Mouse (Mus musculus) limb, embryonic 12.5 days (tissue): ENCODE results near the gene Gm16181. TPM values are rescaled to one million over a fixed set of nuclear protein-coding genes. Genes with fewer than 3 reads are reported as not detected.

Experiments
- ATAC-seq: fragments of 200-750 bp; cut with Nextera tagmentation; 2 replicates; pipeline ENCODE4 v1.8.0; 2017; ENCODE audit warnings: low read depth, moderate TSS enrichment; ENCODE audit not compliant: insufficient number of reproducible peaks, insufficient read depth, low FRiP score, low TSS enrichment
- H3K27ac ChIP-seq: fragments of 300-500 bp; sonication (generic); 2 replicates; pipeline ENCODE4 v1.5.1; 2016; ENCODE audit warnings: mild to moderate bottlenecking, moderate library complexity
- H3K27me3 ChIP-seq: fragments of 300-500 bp; sonication (generic); 2 replicates; pipeline ENCODE4 v1.6.1; 2016; ENCODE audit warnings: mild to moderate bottlenecking, moderate library complexity
- H3K36me3 ChIP-seq: fragments of 300-500 bp; sonication (generic); 2 replicates; pipeline ENCODE4 v1.6.1; 2016; ENCODE audit warnings: mild to moderate bottlenecking, moderate library complexity
- H3K4me1 ChIP-seq: fragments of 300-500 bp; sonication (generic); replicated peaks from 2 replicates; pipeline ENCODE4 v1.6.1; 2016
- H3K4me2 ChIP-seq: fragments of 300-500 bp; sonication (generic); 2 replicates; pipeline ENCODE4 v1.6.1; 2016; ENCODE audit warnings: mild to moderate bottlenecking, moderate library complexity
- H3K4me3 ChIP-seq: fragments of 300-500 bp; sonication (generic); replicated peaks from 2 replicates; pipeline ENCODE4 v1.5.1; 2016; ENCODE audit warnings: mild to moderate bottlenecking
- H3K9ac ChIP-seq: fragments of 300-500 bp; sonication (generic); replicated peaks from 2 replicates; pipeline ENCODE4 v1.6.1; 2016; ENCODE audit warnings: mild to moderate bottlenecking, moderate library complexity
- H3K9me3 ChIP-seq: fragments of 300-500 bp; sonication (generic); 2 replicates; pipeline ENCODE4 v1.6.1; 2016; ENCODE audit warnings: mild to moderate bottlenecking, moderate library complexity
- WGBS: fragments of 180-500 bp; shearing (Covaris S2); methylation state at CpG from one replicate; pipeline ENCODE4 v1.1.7; 2016; 5-methylcytosine and 5-hydroxymethylcytosine counted together
- microRNA-seq: library from miRNA; unstranded; fragments of <30 nt; microRNA quantifications from one replicate; pipeline ENCODE4, GENCODE M21; 2017
- polyA plus RNA-seq: library from polyadenylated mRNA; unstranded; fragments of >200 nt; fragmentation: Nextera tagmentation; extraction: Ambion mirVana; gene quantifications from 2 replicates; pipeline ENCODE4 v1.2.1, GENCODE M21; 2016

Gm16181 gene
- polyA plus RNA-seq, 1 experiment from 2014 or later = 1.1 TPM

DNA sequence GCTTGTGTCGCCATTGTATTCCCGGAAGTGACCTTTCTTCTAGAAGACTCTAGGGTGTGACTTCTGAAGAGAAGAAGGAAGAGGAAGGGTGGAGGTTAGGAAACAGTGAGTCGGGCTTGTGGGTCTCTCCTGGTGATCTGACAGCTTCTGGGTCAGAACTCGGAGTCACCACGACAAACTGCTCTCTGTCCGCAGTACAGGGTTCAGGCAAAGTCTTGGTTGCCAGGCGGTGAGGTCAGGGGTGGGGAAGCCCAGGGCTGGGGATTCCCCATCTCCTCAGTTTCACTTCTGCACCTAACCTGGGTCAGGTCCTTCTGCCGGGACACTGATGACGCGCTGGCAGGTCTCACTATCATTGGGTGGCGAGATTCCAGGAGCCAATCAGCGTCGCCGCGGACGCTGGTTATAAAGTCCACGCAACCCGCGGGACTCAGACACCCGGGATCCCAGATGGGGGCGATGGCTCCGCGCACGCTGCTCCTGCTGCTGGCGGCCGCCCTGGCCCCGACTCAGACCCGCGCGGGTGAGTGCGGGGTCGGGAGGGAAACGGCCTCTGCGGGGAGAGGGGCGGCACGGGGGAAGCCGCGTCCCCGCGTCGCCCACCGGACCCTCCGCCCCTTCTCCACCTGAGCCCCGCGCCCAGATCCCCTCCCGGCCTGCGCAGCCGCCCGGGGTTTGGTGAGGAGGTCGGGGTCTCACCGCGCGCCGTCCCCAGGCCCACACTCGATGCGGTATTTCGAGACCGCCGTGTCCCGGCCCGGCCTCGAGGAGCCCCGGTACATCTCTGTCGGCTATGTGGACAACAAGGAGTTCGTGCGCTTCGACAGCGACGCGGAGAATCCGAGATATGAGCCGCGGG, 42.3 kb downstream of the Gm16181 start, which contains the start of gene H2-D1:
TSS of gene H2-D1 (plus strand) at position 67 of the 859 bp plus-strand sequence.
- ATAC-seq = peak; percentile 89
- Histone ChIP-seq H3K4me3 (peak within 1 kb of the TSS; percentile 69), H3K4me2 (peak within 1 kb of the TSS; percentile 97), H3K27me3 (peaks cover 78% of the 10 kb centered on the region), H3K36me3 (no peaks in the 10 kb centered on the region), H3K27ac (no peak within 1 kb of the TSS), H3K4me1 (peaks cover 6% of the 10 kb centered on the region), H3K9ac (peak within 1 kb of the TSS; percentile 56; the same call in 1 of the 2 replicates), H3K9me3 (no peaks in the 10 kb centered on the region)
- WGBS = 1% methylated on average over 73 of the region's 73 CpGs

DNA sequence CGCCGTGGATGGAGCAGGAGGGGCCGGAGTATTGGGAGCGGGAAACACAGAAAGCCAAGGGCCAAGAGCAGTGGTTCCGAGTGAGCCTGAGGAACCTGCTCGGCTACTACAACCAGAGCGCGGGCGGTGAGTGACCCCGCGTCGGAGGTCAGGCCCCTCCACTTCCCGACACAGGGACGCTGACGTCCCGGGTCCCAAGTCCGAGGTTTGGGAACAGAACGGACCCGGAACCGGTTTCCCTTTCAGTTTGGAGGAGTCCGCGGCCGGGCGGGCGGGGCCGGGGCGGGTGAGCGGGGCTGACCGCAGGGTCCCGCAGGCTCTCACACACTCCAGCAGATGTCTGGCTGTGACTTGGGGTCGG, 42.9 kb downstream of the Gm16181 start:
- Histone ChIP-seq H3K4me2 (peak overlapping the region; percentile 97), H3K9ac (peak overlapping the region; percentile 56; the same call in 1 of the 2 replicates), H3K27me3 (peaks cover 78% of the 10 kb centered on the region), H3K4me1 (peaks cover 6% of the 10 kb centered on the region), H3K9me3 (no peaks in the 10 kb centered on the region), H3K4me3 (peak overlapping the region; percentile 69), H3K36me3 (no peaks in the 10 kb centered on the region), H3K27ac (no peak overlapping the region)
- no peak for ATAC-seq
- WGBS = 2% methylated on average over 31 of the region's 31 CpGs

DNA sequence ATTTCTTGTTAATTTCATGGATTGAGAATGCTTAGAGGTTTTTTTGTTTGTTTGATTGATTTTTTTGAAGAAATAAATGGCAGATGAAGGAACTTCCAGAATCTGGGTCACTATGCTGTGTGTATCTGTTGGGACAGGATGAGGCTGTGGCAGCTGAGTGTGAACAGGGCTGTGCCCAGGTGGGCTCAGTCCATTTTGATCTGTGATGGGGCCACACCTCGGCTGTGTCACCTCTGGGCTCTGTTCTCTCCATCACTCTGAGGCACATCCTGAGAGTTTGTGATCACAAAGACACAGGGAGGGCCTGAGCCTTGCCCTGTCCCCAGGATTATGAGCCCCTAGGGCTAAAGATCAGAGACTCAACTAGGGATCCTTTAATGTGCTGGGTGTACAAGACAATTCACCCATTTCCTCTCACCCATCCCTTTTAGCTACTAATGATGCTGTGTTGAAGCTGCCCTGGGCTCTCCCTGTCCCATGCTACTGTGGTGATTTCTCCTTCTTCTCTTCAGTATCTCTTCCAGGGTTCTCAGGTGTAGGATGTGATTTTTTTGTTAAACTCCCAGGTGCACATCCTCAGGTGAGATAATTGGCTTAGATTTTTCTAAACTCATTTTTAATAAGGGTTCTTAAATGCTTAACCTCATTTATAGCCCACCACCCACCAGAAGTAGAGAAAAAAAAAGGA, 46.9 kb downstream of the Gm16181 start:
- Histone ChIP-seq H3K9ac (no peak overlapping the region), H3K9me3 (no peaks in the 10 kb centered on the region), H3K4me1 (peaks cover 6% of the 10 kb centered on the region), H3K27me3 (peaks cover 42% of the 10 kb centered on the region), H3K4me3 (no peak overlapping the region), H3K36me3 (no peaks in the 10 kb centered on the region), H3K27ac (no peak overlapping the region), H3K4me2 (no peak overlapping the region)
- 58% methylated on average over 1 of the region's 1 CpGs for WGBS
- ATAC-seq = no peak

DNA sequence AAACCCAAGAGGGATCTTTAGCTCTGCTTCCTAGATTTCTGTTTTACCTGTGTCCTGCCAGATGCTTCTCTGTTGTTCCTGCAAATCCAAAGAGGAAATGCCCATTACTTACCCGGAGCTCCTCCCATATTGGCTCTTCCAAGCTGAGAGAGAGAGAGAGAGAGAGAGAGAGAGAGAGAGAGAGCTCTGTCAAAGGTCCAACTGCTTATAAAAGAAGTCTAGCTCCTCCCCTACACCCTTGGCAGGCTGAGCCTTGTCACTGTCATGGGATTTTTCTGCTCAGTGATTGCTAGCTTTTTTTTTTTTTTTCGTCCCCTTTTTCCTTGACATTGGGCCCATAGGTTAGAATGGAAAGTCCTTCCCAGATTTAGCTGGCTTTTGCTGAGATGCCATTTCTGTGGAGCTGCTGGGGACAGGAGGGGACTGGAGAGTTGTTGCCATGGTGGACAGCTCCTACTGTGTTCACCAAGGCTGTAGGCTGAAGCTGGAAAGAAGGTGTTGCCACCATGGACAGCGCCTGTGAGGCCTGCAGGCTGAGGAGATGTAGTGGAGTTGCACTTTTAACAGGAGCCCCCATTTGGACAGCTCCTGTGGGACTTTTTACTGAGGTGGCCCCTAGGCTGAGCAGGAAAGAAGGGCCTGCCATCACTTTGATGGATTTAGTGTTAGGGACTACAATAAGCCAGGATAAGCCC, 49.2 kb downstream of the Gm16181 start:
- no peak overlapping the region for H3K4me3 ChIP-seq
- 25% methylated on average over 3 of the region's 3 CpGs for WGBS
- peak; percentile 56; the same call in 1 of the 2 replicates for ATAC-seq
- no peak overlapping the region for H3K4me2 ChIP-seq
- no peak overlapping the region for H3K27ac ChIP-seq
- H3K36me3 ChIP-seq = no peaks in the 10 kb centered on the region
- H3K9me3 ChIP-seq = no peaks in the 10 kb centered on the region
- no peaks in the 10 kb centered on the region for H3K4me1 ChIP-seq
- H3K9ac ChIP-seq = no peak overlapping the region
- H3K27me3 ChIP-seq = peaks cover 20% of the 10 kb centered on the region

DNA sequence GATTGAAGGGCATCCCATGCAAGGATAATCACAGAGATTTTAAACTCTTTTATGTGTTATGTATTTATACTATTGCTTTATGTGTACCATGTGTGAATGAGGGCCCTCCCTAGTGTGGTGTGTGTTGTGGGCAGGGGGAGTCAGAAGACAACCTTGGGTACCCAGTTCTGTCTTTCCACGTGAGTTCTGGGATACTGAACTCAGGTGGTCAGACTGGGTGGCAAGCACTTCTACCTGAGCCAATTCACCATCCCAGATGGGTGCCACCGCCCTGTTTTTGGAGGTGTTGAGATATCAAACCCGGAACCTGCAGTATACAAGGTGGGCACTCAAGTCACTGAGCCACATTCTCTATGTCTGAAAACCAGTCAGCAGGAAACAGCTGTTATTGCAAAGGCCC, 51.6 kb downstream of the Gm16181 start:
- peaks cover 25% of the 10 kb centered on the region for H3K27me3 ChIP-seq
- no peaks in the 10 kb centered on the region for H3K9me3 ChIP-seq
- no peaks in the 10 kb centered on the region for H3K36me3 ChIP-seq
- no peak for ATAC-seq
- H3K4me3 ChIP-seq = no peak overlapping the region
- 64% methylated on average over 3 of the region's 3 CpGs for WGBS
- H3K9ac ChIP-seq = no peak overlapping the region
- H3K4me2 ChIP-seq = no peak overlapping the region
- H3K4me1 ChIP-seq = no peaks in the 10 kb centered on the region
- no peak overlapping the region for H3K27ac ChIP-seq

Small RNAs within 50 kb of the gene (microRNA-seq; reads per million reads assigned to microRNA genes)
- gene Mir6973a (not detected), gene Mir6974 (not detected), gene Mir6975 (1.9 reads per million), gene Mir8094 (not detected)

Other genes with a start within 250 kb of the Gm16181 start
- 1.9 and 2.0 TPM in 2 replicates for gene Hspa1a, start 248.7 kb upstream of the Gm16181 start, polyA plus RNA-seq
- 1.0 and 1.1 TPM in 2 replicates for gene Hspa1l, start 248.1 kb upstream of the Gm16181 start, polyA plus RNA-seq
- 222 and 234 TPM in 2 replicates for gene Lsm2, start 239.0 kb upstream of the Gm16181 start, polyA plus RNA-seq
- 169 and 171 TPM in 2 replicates for gene Vars, start 219.8 kb upstream of the Gm16181 start, polyA plus RNA-seq
- gene Vwa7, start 204.3 kb upstream of the Gm16181 start, polyA plus RNA-seq = 0.10 and 0.13 TPM in 2 replicates
- 3.2 and 3.3 TPM in 2 replicates for gene Sapcd1, start 192.8 kb upstream of the Gm16181 start, polyA plus RNA-seq
- 2.9 and 3.4 TPM in 2 replicates for gene Msh5, start 174.1 kb upstream of the Gm16181 start, polyA plus RNA-seq
- 194 and 195 TPM in 2 replicates for gene Clic1, start 170.9 kb upstream of the Gm16181 start, polyA plus RNA-seq
- 489 and 492 TPM in 2 replicates for gene Ddah2, start 161.8 kb upstream of the Gm16181 start, polyA plus RNA-seq
- not detected in 2 replicates for gene Ly6g6c, start 155.4 kb upstream of the Gm16181 start, polyA plus RNA-seq
- gene Mpig6b, start 154.7 kb upstream of the Gm16181 start, polyA plus RNA-seq = 0.68 and 0.76 TPM in 2 replicates
- 1.3 and 2.5 TPM in 2 replicates for gene Ly6g6e, start 143.9 kb upstream of the Gm16181 start, polyA plus RNA-seq
- gene Ly6g6d, start 142.8 kb upstream of the Gm16181 start, polyA plus RNA-seq = 0.68 and 1.0 TPM in 2 replicates
- gene Ly6g6f, start 135.2 kb upstream of the Gm16181 start, polyA plus RNA-seq = 0.44 and 0.66 TPM in 2 replicates
- gene Abhd16a, start 131.6 kb upstream of the Gm16181 start, polyA plus RNA-seq = 74.5 and 75.3 TPM in 2 replicates
- not detected in 2 replicates for gene Ly6g5c, start 112.6 kb upstream of the Gm16181 start, polyA plus RNA-seq
- 1.1 and 1.3 TPM in 2 replicates for gene Ly6g5b, start 105.4 kb upstream of the Gm16181 start, polyA plus RNA-seq
- 22.4 and 23.7 TPM in 2 replicates for gene Gpank1, start 99.4 kb upstream of the Gm16181 start, polyA plus RNA-seq
- gene Csnk2b, start 98.8 kb upstream of the Gm16181 start, polyA plus RNA-seq = 266 and 270 TPM in 2 replicates
- gene D17H6S53E, start 94.5 kb upstream of the Gm16181 start, polyA plus RNA-seq = 7.1 and 10.1 TPM in 2 replicates
- gene Apom, start 88.8 kb upstream of the Gm16181 start, polyA plus RNA-seq = 0.61 and 0.70 TPM in 2 replicates
- gene Bag6, start 85.7 kb upstream of the Gm16181 start, polyA plus RNA-seq = 70.4 TPM in 2 replicates
- 212 and 231 TPM in 2 replicates for gene Prrc2a, start 55.9 kb upstream of the Gm16181 start, polyA plus RNA-seq
- gene Aif1, start 44.8 kb upstream of the Gm16181 start, polyA plus RNA-seq = 4.7 and 4.9 TPM in 2 replicates
- gene Lst1, start 32.4 kb upstream of the Gm16181 start, polyA plus RNA-seq = 5.6 and 6.0 TPM in 2 replicates
- gene Ltb, start 26.4 kb upstream of the Gm16181 start, polyA plus RNA-seq = 0.49 and 0.64 TPM in 2 replicates
- gene Tnf, start 18.8 kb upstream of the Gm16181 start, polyA plus RNA-seq = not detected in 2 replicates
- gene Lta, start 15.5 kb upstream of the Gm16181 start, polyA plus RNA-seq = not detected in 2 replicates
- gene Atp6v1g2, start 12.8 kb downstream of the Gm16181 start, polyA plus RNA-seq = 4.3 and 4.8 TPM in 2 replicates
- gene Nfkbil1, start 15.0 kb downstream of the Gm16181 start, polyA plus RNA-seq = 13.3 and 15.5 TPM in 2 replicates
- 620 and 638 TPM in 2 replicates for gene Ddx39b, start 20.9 kb downstream of the Gm16181 start, polyA plus RNA-seq
- 17.8 and 18.8 TPM in 2 replicates for gene H2-D1, start 41.9 kb downstream of the Gm16181 start, polyA plus RNA-seq
- 0.13 TPM in 1 of 2 replicates, not detected in the other for gene H2-Q1, start 99.6 kb downstream of the Gm16181 start, polyA plus RNA-seq
- gene H2-Q2, start 121.4 kb downstream of the Gm16181 start, polyA plus RNA-seq = 0.45 and 0.88 TPM in 2 replicates
- gene H2-Q4, start 158.8 kb downstream of the Gm16181 start, polyA plus RNA-seq = 5.0 and 6.0 TPM in 2 replicates
- 2.0 TPM in 2 replicates for gene H2-Q6, start 204.0 kb downstream of the Gm16181 start, polyA plus RNA-seq
- 17.3 and 19.3 TPM in 2 replicates for gene H2-Q7, start 218.3 kb downstream of the Gm16181 start, polyA plus RNA-seq
- gene H2-Q10, start 249.3 kb downstream of the Gm16181 start, polyA plus RNA-seq = 0.41 and 0.42 TPM in 2 replicates